Mouse (Mus musculus) midbrain, embryonic 13.5 days (tissue): Measurements from ENCODE around the gene Clec1b. TPM values are rescaled to one million over a fixed set of nuclear protein-coding genes. Genes with fewer than 3 reads are reported as not detected.
A peak's percentile ranks its signal among the peaks of the same experiment; 100 is the strongest.

ENCODE experiments used
- ATAC-seq: fragments of 200-750 bp; cut with Nextera tagmentation; 2 replicates; pipeline ENCODE4 v1.8.0; 2017; ENCODE audit warnings: mild to moderate bottlenecking, moderate TSS enrichment, moderate library complexity
- H3K27ac ChIP-seq: fragments of 300-500 bp; sonication (generic); 2 replicates; pipeline ENCODE4 v1.5.1; 2015; ENCODE audit warnings: inconsistent platforms, mild to moderate bottlenecking, moderate library complexity
- H3K27me3 ChIP-seq: fragments of 300-500 bp; sonication (generic); 2 replicates; pipeline ENCODE4 v1.6.1; 2015; ENCODE audit warnings: mild to moderate bottlenecking, inconsistent platforms
- H3K36me3 ChIP-seq: fragments of 300-500 bp; sonication (generic); 2 replicates; pipeline ENCODE4 v1.6.1; 2015; ENCODE audit warnings: mild to moderate bottlenecking, inconsistent platforms
- H3K4me1 ChIP-seq: fragments of 300-500 bp; sonication (generic); replicated peaks from 2 replicates; pipeline ENCODE4 v1.6.1; 2015; ENCODE audit warnings: inconsistent platforms
- H3K4me2 ChIP-seq: fragments of 300-500 bp; sonication (generic); replicated peaks from 2 replicates; pipeline ENCODE4 v1.6.1; 2015; ENCODE audit warnings: moderate library complexity, mild to moderate bottlenecking, inconsistent platforms
- H3K4me3 ChIP-seq: fragments of 300-500 bp; sonication (generic); replicated peaks from 2 replicates; pipeline ENCODE4 v1.5.1; 2015; ENCODE audit warnings: mild to moderate bottlenecking, inconsistent platforms
- H3K9ac ChIP-seq: fragments of 300-500 bp; sonication (generic); replicated peaks from 2 replicates; pipeline ENCODE4 v1.6.1; 2015; ENCODE audit warnings: mild to moderate bottlenecking, inconsistent platforms
- H3K9me3 ChIP-seq: fragments of 300-500 bp; sonication (generic); 2 replicates; pipeline ENCODE4 v1.6.1; 2016; ENCODE audit warnings: mild to moderate bottlenecking, inconsistent platforms
- WGBS: fragments of 180-500 bp; shearing (Covaris S2); methylation state at CpG from one replicate; pipeline ENCODE4 v1.1.7; 2015; 5-methylcytosine and 5-hydroxymethylcytosine counted together
- polyA plus RNA-seq: library from polyadenylated mRNA; unstranded; fragments of >200 nt; fragmentation: Nextera tagmentation; extraction: Ambion mirVana; gene quantifications from 2 replicates; pipeline ENCODE4 v1.2.1, GENCODE M21; 2015

Gene Clec1b
- polyA plus RNA-seq: 3.6 and 3.9 TPM in 2 replicates

- no peaks in the 10 kb centered on the region for H3K36me3 ChIP-seq
- no peak for ATAC-seq
- no peak within 1 kb of the TSS for H3K9ac ChIP-seq
Observed at GRCm38 (mm10) chr6:129396997-129397396, at the start of gene Clec1b. Clec1b (plus strand) TSS chr6:129397297.

GRCm38 (mm10) chr6:129349524-129350352 lies 47.4 kb upstream of the Clec1b start:
- peaks cover 7% of the 10 kb centered on the region; the same call in 1 of the 2 replicates for H3K9me3 ChIP-seq
- no peaks in the 10 kb centered on the region for H3K27me3 ChIP-seq
- H3K4me2 ChIP-seq: no peak overlapping the region
- H3K27ac ChIP-seq: no peak overlapping the region
- H3K9ac ChIP-seq: no peak overlapping the region
- ATAC-seq: no peak
- H3K36me3 ChIP-seq: no peaks in the 10 kb centered on the region
- H3K4me3 ChIP-seq: no peak overlapping the region
- 61% methylated on average over 4 of the region's 4 CpGs for WGBS
- no peaks in the 10 kb centered on the region for H3K4me1 ChIP-seq

More at GRCm38 (mm10) chr6:129396997-129397396, at the start of gene Clec1b:
- Histone ChIP-seq H3K4me2 (no peak within 1 kb of the TSS), H3K4me1 (no peaks in the 10 kb centered on the region), H3K4me3 (no peak within 1 kb of the TSS), H3K27ac (no peak within 1 kb of the TSS), H3K27me3 (no peaks in the 10 kb centered on the region), H3K9me3 (no peaks in the 10 kb centered on the region)
- WGBS: 91% methylated on average over 8 of the region's 8 CpGs

GRCm38 (mm10) chr6:129351091-129351490 lies 46.0 kb upstream of the Clec1b start:
- Histone ChIP-seq H3K27ac (no peak overlapping the region), H3K4me1 (no peaks in the 10 kb centered on the region), H3K4me3 (no peak overlapping the region), H3K4me2 (no peak overlapping the region), H3K9ac (no peak overlapping the region), H3K27me3 (no peaks in the 10 kb centered on the region), H3K36me3 (no peaks in the 10 kb centered on the region), H3K9me3 (peaks cover 7% of the 10 kb centered on the region; the same call in 1 of the 2 replicates)
- ATAC-seq: no peak
- 92% methylated on average over 3 of the region's 3 CpGs for WGBS

- H3K9me3 ChIP-seq: no peaks in the 10 kb centered on the region
- H3K4me3 ChIP-seq: no peak overlapping the region
- no peaks in the 10 kb centered on the region for H3K36me3 ChIP-seq
- H3K4me2 ChIP-seq: no peak overlapping the region
- H3K4me1 ChIP-seq: no peaks in the 10 kb centered on the region
- 95% methylated on average over 2 of the region's 2 CpGs for WGBS
- no peaks in the 10 kb centered on the region for H3K27me3 ChIP-seq
- H3K27ac ChIP-seq: no peak overlapping the region
- no peak for ATAC-seq
- H3K9ac ChIP-seq: no peak overlapping the region
Observed at GRCm38 (mm10) chr6:129355774-129356173, 41.3 kb upstream of the Clec1b start.

GRCm38 (mm10) chr6:129356430-129356829 lies 40.7 kb upstream of the Clec1b start:
- Histone ChIP-seq H3K4me2 (no peak overlapping the region), H3K9ac (no peak overlapping the region), H3K4me1 (no peaks in the 10 kb centered on the region), H3K27me3 (no peaks in the 10 kb centered on the region), H3K36me3 (no peaks in the 10 kb centered on the region), H3K27ac (no peak overlapping the region), H3K4me3 (no peak overlapping the region), H3K9me3 (no peaks in the 10 kb centered on the region)
- ATAC-seq: no peak

GRCm38 (mm10) chr6:129359515-129359914 lies 37.6 kb upstream of the Clec1b start:
- 96% methylated on average over 2 of the region's 2 CpGs for WGBS
- Histone ChIP-seq H3K36me3 (no peaks in the 10 kb centered on the region), H3K4me2 (no peak overlapping the region), H3K9me3 (no peaks in the 10 kb centered on the region), H3K4me3 (no peak overlapping the region), H3K4me1 (no peaks in the 10 kb centered on the region), H3K27ac (no peak overlapping the region), H3K27me3 (no peaks in the 10 kb centered on the region), H3K9ac (no peak overlapping the region)
- no peak for ATAC-seq

GRCm38 (mm10) chr6:129363942-129364341 lies 33.2 kb upstream of the Clec1b start:
- 35% methylated on average over 1 of the region's 1 CpGs for WGBS
- H3K9me3 ChIP-seq: no peaks in the 10 kb centered on the region
- ATAC-seq: no peak

GRCm38 (mm10) chr6:129365959-129366359 lies 31.1 kb upstream of the Clec1b start:
- peak; percentile 75 for ATAC-seq
- no peaks in the 10 kb centered on the region for H3K4me1 ChIP-seq
- no peaks in the 10 kb centered on the region for H3K9me3 ChIP-seq
- no peaks in the 10 kb centered on the region for H3K36me3 ChIP-seq
- H3K4me3 ChIP-seq: no peak overlapping the region
- no peak overlapping the region for H3K27ac ChIP-seq
- H3K4me2 ChIP-seq: no peak overlapping the region
- H3K27me3 ChIP-seq: no peaks in the 10 kb centered on the region
- 15% methylated on average over 6 of the region's 6 CpGs for WGBS
- no peak overlapping the region for H3K9ac ChIP-seq

More at GRCm38 (mm10) chr6:129363942-129364341, 33.2 kb upstream of the Clec1b start:
- H3K9ac ChIP-seq: no peak overlapping the region
- no peaks in the 10 kb centered on the region for H3K36me3 ChIP-seq
- H3K27me3 ChIP-seq: no peaks in the 10 kb centered on the region
- no peak overlapping the region for H3K4me3 ChIP-seq
- H3K4me1 ChIP-seq: no peaks in the 10 kb centered on the region
- H3K4me2 ChIP-seq: no peak overlapping the region
- H3K27ac ChIP-seq: no peak overlapping the region

GRCm38 (mm10) chr6:129369374-129370132 lies 27.5 kb upstream of the Clec1b start:
- 71% methylated on average over 7 of the region's 7 CpGs for WGBS
- H3K36me3 ChIP-seq: no peaks in the 10 kb centered on the region
- no peak overlapping the region for H3K27ac ChIP-seq
- no peak overlapping the region for H3K4me3 ChIP-seq
- no peaks in the 10 kb centered on the region for H3K9me3 ChIP-seq
- no peaks in the 10 kb centered on the region for H3K27me3 ChIP-seq
- no peak for ATAC-seq
- H3K9ac ChIP-seq: no peak overlapping the region
- no peak overlapping the region for H3K4me2 ChIP-seq
- no peaks in the 10 kb centered on the region for H3K4me1 ChIP-seq

- Histone ChIP-seq H3K27me3 (no peaks in the 10 kb centered on the region), H3K4me2 (no peak overlapping the region), H3K4me3 (no peak overlapping the region), H3K9me3 (no peaks in the 10 kb centered on the region; the same call in 1 of the 2 replicates), H3K9ac (no peak overlapping the region), H3K27ac (no peak overlapping the region), H3K4me1 (no peaks in the 10 kb centered on the region), H3K36me3 (no peaks in the 10 kb centered on the region)
- no peak for ATAC-seq
- WGBS: 94% methylated on average over 2 of the region's 2 CpGs
Observed at GRCm38 (mm10) chr6:129374937-129375471, 22.1 kb upstream of the Clec1b start.

- no peaks in the 10 kb centered on the region; the same call in 1 of the 2 replicates for H3K9me3 ChIP-seq
- H3K9ac ChIP-seq: no peak overlapping the region
- H3K4me3 ChIP-seq: no peak overlapping the region
- H3K4me2 ChIP-seq: no peak overlapping the region
- H3K4me1 ChIP-seq: 0 out of 2 replicates have a peak, but pooled peaks cover 3% of the 10 kb centered on the region
- ATAC-seq: no peak
- H3K36me3 ChIP-seq: no peaks in the 10 kb centered on the region
- WGBS: 65% methylated on average over 4 of the region's 4 CpGs
- H3K27me3 ChIP-seq: no peaks in the 10 kb centered on the region
- H3K27ac ChIP-seq: no peak overlapping the region
Observed at GRCm38 (mm10) chr6:129380454-129380853, 16.6 kb upstream of the Clec1b start.

GRCm38 (mm10) chr6:129381736-129382135 lies 15.4 kb upstream of the Clec1b start:
- Histone ChIP-seq H3K9me3 (no peaks in the 10 kb centered on the region), H3K4me2 (no peak overlapping the region), H3K27me3 (no peaks in the 10 kb centered on the region), H3K27ac (no peak overlapping the region), H3K36me3 (no peaks in the 10 kb centered on the region), H3K4me1 (0 out of 2 replicates have a peak, but pooled peaks cover 5% of the 10 kb centered on the region), H3K9ac (no peak overlapping the region), H3K4me3 (no peak overlapping the region)
- ATAC-seq: no peak
- 83% methylated on average over 1 of the region's 1 CpGs for WGBS
